Mouse (Mus musculus): Measurements from ENCODE around the gene Rassf5. TPM values are rescaled to one million over a fixed set of nuclear protein-coding genes. Genes with fewer than 3 reads are reported as not detected.

Rassf5 gene
- 11.9 TPM for polyA plus RNA-seq (2014; fragmentation: Illumina TruSeq; extraction: RNeasy Lipid Tissue Mini Kit (QIAGEN cat#74804); ENCODE audit: low read depth, low replicate concordance)

GRCm38 (mm10) chr1:131245089-131245856 is at the start of gene Rassf5:
TSS of gene Rassf5 (minus strand) at chr1:131245258.

DNA sequence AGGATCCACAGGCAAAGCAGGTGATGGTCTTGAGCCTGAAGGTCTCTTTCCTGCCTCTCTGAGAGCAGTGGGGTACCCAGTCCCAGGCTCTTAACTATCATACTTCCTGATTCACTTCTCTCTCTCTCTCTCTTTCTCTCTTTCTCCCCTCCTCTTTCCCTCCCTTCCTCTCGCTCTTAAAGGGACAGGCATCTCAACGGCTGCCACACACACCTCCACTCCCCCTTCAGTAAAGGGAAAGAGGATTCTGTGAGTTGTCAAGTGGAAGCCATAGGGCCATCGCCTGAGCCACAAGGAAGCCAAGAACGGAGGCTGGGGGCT is 34.4 kb upstream of the Rassf5 start, which contains the start of gene Ikbke:
TSS of gene Ikbke (minus strand) at position 151 of the 321 bp plus-strand sequence.

DNA sequence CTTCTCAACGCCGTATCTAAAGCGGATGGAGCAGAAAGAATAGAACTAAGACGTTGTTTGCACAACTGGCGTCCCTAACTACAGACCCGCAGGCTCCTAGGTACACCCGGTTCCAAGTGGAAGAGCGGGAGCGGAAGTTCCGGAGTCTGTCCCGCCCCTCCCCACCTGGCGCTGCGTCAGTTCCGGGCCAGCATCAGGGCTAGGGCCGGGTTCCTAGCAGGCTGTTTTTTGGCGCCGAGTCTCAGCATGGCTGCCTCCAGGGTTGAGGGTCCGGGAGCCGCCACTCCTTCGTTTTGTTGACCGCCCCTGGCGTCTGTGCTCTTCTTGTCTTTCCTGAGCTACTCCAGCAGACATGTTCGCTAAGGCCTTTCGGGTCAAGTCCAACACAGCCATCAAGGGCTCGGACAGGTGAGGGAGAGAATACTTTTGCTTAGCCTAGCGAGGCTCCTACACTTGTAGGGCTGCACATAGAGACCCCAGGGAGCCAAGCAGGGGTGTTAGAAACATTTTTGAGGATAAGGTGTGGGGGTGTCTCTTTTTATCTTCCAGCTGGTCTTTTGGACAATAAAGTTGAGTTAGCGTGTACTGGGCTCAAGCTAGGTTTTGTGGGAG is 91.9 kb downstream of the Rassf5 start, which contains the start of gene Eif2d:
TSS of gene Eif2d (plus strand) at position 164 of the 612 bp plus-strand sequence.

GRCm38 (mm10) chr1:131138191-131139016 is 106.7 kb downstream of the Rassf5 start, which contains the start of gene Dyrk3:
TSS of gene Dyrk3 (minus strand) at chr1:131138340.

Other genes with a start within 250 kb of the Rassf5 start
- gene Il10, start 225.4 kb downstream of the Rassf5 start, polyA plus RNA-seq (2014; fragmentation: Illumina TruSeq; extraction: RNeasy Lipid Tissue Mini Kit (QIAGEN cat#74804); ENCODE audit: low read depth, low replicate concordance), result not detected
- gene Mapkapk2, start 147.4 kb downstream of the Rassf5 start, polyA plus RNA-seq (2014; fragmentation: Illumina TruSeq; extraction: RNeasy Lipid Tissue Mini Kit (QIAGEN cat#74804); ENCODE audit: low read depth, low replicate concordance), result 74.1 TPM
- gene Dyrk3, start 106.9 kb downstream of the Rassf5 start, polyA plus RNA-seq (2014; fragmentation: Illumina TruSeq; extraction: RNeasy Lipid Tissue Mini Kit (QIAGEN cat#74804); ENCODE audit: low read depth, low replicate concordance), result 3.5 TPM
- 31.7 TPM for gene Eif2d, start 92.1 kb downstream of the Rassf5 start, polyA plus RNA-seq (2014; fragmentation: Illumina TruSeq; extraction: RNeasy Lipid Tissue Mini Kit (QIAGEN cat#74804); ENCODE audit: low read depth, low replicate concordance)
- 4.8 TPM for gene Ikbke, start 34.3 kb upstream of the Rassf5 start, polyA plus RNA-seq (2014; fragmentation: Illumina TruSeq; extraction: RNeasy Lipid Tissue Mini Kit (QIAGEN cat#74804); ENCODE audit: low read depth, low replicate concordance)